Mouse (Mus musculus) liver, embryonic 12.5 days (tissue): ENCODE measurements around the gene Ivd. TPM values are rescaled to one million over a fixed set of nuclear protein-coding genes. Genes with fewer than 3 reads are reported as not detected.

ENCODE experiments used
- ATAC-seq: fragments of 200-750 bp; cut with Nextera tagmentation; 2 replicates; pipeline ENCODE4 v1.8.0; 2017; ENCODE audit warnings: moderate number of reproducible peaks, mild to moderate bottlenecking, moderate library complexity
- H3K27ac ChIP-seq: fragments of 300-500 bp; sonication (generic); 2 replicates; pipeline ENCODE4 v1.5.1; 2016; ENCODE audit warnings: mild to moderate bottlenecking
- H3K27me3 ChIP-seq: fragments of 300-500 bp; sonication (generic); replicated peaks from 2 replicates; pipeline ENCODE4 v1.6.1; 2016; ENCODE audit warnings: mild to moderate bottlenecking, moderate library complexity
- H3K36me3 ChIP-seq: fragments of 300-500 bp; sonication (generic); 2 replicates; pipeline ENCODE4 v1.6.1; 2016; ENCODE audit warnings: mild to moderate bottlenecking, moderate library complexity
- H3K4me1 ChIP-seq: fragments of 300-500 bp; sonication (generic); 2 replicates; pipeline ENCODE4 v1.6.1; 2016
- H3K4me2 ChIP-seq: fragments of 300-500 bp; sonication (generic); 2 replicates; pipeline ENCODE4 v1.6.1; 2016; ENCODE audit warnings: mild to moderate bottlenecking, moderate library complexity
- H3K4me3 ChIP-seq: fragments of 300-500 bp; sonication (generic); 2 replicates; pipeline ENCODE4 v1.5.1; 2016; ENCODE audit warnings: mild to moderate bottlenecking, moderate library complexity
- H3K9ac ChIP-seq: fragments of 300-500 bp; sonication (generic); 2 replicates; pipeline ENCODE4 v1.6.1; 2016; ENCODE audit warnings: mild to moderate bottlenecking, moderate library complexity
- H3K9me3 ChIP-seq: fragments of 300-500 bp; sonication (generic); replicated peaks from 2 replicates; pipeline ENCODE4 v1.6.1; 2016; ENCODE audit warnings: mild to moderate bottlenecking, moderate library complexity
- WGBS: fragments of 180-500 bp; shearing (Covaris S2); methylation state at CpG from one replicate; pipeline ENCODE4 v1.1.7; 2016; ENCODE audit not compliant: insufficient replicate concordance; 5-methylcytosine and 5-hydroxymethylcytosine counted together
- polyA plus RNA-seq: library from polyadenylated mRNA; unstranded; fragments of >200 nt; fragmentation: Nextera tagmentation; extraction: Ambion mirVana; gene quantifications from 2 replicates; pipeline ENCODE4 v1.2.1, GENCODE M21; 2016

Gene Ivd
- polyA plus RNA-seq, 1 experiment from 2014 or later, result 30.8 TPM

DNA sequence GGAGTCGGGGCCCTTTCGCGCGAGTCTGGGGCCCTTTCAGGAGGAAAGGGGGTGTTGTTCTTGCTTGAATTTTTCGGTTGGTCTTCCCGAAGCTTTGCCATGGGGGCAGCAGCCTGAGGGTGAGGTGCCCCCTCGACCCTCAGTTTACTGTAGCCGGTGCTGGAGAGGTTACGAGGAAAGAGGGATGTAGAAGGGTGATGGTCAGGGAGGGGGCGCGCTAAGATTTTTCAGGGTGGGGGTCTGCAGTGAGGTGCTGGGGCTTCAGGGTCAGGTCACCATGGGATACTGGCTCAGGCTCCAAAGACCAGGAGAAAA, 39.0 kb downstream of the Ivd start:
- Histone ChIP-seq H3K9me3 (no peaks in the 10 kb centered on the region), H3K36me3 (no peaks in the 10 kb centered on the region), H3K27ac (no peak overlapping the region), H3K4me2 (peak overlapping the region; percentile 100), H3K4me1 (peaks cover 82% of the 10 kb centered on the region), H3K4me3 (peak overlapping the region; percentile 92), H3K27me3 (peaks cover 52% of the 10 kb centered on the region), H3K9ac (peak overlapping the region; percentile 97)
- no peak for ATAC-seq
- WGBS, result under 1% methylated on average over 11 of the region's 11 CpGs

DNA sequence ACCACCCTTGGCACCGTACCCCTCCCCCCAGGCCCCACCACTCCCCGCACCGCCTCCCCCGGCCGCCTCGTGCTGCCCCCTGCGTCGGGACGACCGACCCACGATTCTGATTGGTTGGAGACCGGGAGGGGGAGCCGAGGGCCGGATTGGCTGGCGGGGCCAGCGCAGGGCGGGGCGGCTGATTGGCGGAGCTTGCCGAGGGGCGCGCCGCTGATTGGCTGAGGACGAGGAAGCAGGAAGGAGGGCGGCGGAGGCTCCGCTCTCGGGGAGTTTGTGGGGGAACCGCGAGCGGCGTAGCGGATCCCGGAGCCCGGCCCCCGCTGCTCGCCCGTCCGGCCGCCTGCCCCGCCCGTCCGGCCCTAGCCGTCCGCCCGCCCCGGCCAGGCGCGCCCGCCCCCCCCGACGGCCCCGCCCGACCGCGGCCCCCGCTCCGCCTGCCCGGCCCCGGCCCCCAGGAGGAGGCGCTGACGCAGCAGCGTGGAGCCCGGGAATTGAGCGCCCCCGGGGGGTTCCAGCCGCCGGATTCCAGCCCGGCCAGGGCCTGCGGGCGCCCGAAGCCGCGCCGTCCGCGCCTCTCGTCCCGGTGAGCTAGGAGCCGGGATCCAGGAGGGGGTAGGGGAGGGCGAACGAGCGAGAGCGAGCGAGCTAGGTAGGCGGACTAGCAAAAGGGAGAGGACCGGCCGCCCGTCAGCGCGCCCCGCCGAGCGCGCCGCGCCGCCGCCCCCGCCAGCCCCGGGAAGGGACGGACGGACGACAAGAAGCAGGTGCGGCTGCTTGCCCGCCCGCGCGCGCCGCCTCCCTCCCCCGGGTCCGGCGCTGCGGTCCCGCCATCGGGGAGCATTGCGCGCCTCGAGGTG, 39.6 kb downstream of the Ivd start:
- peak; percentile 90 for ATAC-seq
- Histone ChIP-seq H3K4me3 (peak overlapping the region; percentile 92), H3K27ac (peak overlapping the region; percentile 92), H3K4me1 (peaks cover 82% of the 10 kb centered on the region), H3K9ac (peak overlapping the region; percentile 97), H3K9me3 (no peaks in the 10 kb centered on the region), H3K4me2 (peak overlapping the region; percentile 100), H3K27me3 (peaks cover 46% of the 10 kb centered on the region), H3K36me3 (no peaks in the 10 kb centered on the region)
- under 1% methylated on average over 104 of the region's 120 CpGs for WGBS

DNA sequence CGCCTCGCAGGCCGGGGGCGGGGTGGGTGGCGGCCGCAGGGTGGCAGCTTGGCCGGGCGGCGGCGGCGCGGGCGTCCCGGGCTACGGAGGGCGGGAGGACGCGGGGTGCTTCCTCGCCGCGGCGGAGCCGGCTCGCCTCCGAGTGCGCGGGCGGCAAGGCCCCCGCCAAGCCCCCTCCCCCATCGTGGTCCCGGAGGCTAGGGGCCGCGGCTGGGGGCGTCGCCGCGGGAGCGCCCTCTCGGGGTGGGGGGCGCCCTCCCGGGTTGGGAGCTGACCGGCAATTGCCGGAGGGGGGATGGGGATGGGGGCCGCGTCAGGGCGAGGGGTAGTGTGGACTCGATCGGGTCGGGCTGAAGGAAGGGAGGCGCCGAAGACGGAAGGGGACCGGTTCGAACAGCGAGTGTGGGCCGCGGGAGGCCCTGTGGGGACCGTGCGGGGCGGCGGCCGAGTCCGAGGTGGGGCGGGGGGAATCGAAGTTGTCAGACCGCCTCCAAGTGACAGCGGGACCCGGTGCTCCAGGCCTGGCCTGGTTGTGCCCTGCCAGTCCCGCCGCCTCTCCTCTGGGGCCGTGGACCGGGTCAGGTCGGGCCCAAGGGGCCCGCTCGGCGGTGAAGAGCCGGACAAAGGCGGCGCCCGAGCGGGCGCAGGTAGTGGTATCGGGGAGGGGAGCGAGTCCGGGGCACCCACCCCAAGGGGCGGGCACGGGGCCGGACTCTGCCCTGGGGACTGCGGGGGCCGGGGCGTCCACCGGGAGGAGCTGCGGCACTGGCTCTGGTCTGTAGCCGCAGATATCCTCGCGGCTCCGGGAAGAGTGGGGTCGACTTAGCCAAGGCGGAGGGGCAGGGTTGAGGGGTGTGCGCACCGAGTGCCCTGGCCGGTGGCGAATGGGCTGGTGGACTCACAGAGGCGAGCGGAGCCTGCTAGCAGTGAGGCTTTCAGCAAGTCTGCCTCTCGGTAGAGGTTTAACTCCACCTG, 40.6 kb downstream of the Ivd start:
- H3K4me2 ChIP-seq, result peak overlapping the region; percentile 100
- ATAC-seq, result peak; percentile 23
- no peaks in the 10 kb centered on the region for H3K36me3 ChIP-seq
- H3K4me3 ChIP-seq, result peak overlapping the region; percentile 92
- peak overlapping the region; percentile 97 for H3K9ac ChIP-seq
- H3K27ac ChIP-seq, result peak overlapping the region; percentile 92
- H3K4me1 ChIP-seq, result peaks cover 83% of the 10 kb centered on the region
- H3K9me3 ChIP-seq, result no peaks in the 10 kb centered on the region
- WGBS, result under 1% methylated on average over 91 of the region's 106 CpGs
- peaks cover 37% of the 10 kb centered on the region for H3K27me3 ChIP-seq

DNA sequence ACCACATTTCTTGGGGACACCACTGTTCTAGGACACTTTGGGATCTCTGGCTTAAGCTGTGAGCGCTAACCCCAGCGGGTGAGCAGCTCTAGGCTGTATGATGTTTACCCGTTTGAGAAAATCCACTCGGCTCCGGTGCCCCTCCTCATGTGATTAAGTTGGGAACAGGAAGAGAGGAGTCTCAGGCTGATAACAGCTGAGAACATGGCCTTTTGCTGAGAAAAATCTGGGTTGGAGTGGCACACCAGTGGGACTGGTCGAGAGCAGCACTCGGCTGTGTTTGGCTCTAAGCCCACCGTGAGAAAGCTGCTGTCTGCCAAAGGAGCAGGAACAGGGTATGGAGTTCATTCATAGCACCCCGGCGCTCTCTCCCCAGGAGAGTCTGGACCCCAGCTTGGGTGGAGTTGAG, 41.6 kb downstream of the Ivd start:
- Histone ChIP-seq H3K9me3 (no peaks in the 10 kb centered on the region), H3K4me2 (peak overlapping the region; percentile 100), H3K4me1 (peaks cover 81% of the 10 kb centered on the region), H3K27me3 (peaks cover 27% of the 10 kb centered on the region), H3K27ac (no peak overlapping the region; the same call in 1 of the 2 replicates), H3K4me3 (peak overlapping the region; percentile 92), H3K9ac (peak overlapping the region; percentile 97; the same call in 1 of the 2 replicates), H3K36me3 (no peaks in the 10 kb centered on the region)
- ATAC-seq, result no peak
- 22% methylated on average over 10 of the region's 10 CpGs for WGBS

DNA sequence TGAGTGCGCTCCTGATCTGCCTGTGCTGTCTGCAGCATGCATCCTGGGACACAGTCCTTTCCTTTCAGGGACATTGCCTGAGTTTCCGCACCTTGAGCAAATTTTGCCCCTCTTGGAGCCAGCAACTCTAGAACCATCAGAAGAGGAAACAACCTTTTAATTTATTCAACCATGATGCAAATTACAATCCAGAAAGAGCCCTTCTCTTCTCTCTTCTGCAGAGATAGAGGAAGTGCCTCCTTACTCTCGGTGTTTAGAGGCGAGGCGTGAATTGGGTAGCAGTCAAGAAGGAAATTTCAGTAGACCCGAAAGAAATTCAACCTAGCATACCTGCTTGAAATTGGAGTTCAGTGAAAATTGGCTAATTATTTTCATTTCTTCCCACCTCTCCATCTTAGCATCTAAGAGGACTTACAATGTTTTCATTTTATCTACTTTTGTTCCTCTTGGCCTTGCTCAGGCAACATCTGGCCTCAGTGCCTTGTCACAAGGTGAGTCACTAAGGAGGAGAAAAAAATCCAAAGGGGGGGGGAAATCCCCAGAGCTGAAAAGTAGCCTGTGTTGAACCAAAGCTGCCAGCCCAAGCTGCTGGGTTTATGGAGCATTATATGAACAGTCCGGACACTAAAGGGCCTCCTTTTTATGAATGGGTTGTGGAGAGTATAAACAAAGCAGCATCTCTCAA, 43.8 kb downstream of the Ivd start:
- Histone ChIP-seq H3K27me3 (peaks cover 4% of the 10 kb centered on the region), H3K27ac (no peak overlapping the region), H3K9me3 (no peaks in the 10 kb centered on the region), H3K9ac (no peak overlapping the region), H3K4me3 (no peak overlapping the region), H3K36me3 (no peaks in the 10 kb centered on the region), H3K4me2 (no peak overlapping the region), H3K4me1 (peaks cover 88% of the 10 kb centered on the region)
- WGBS, result 69% methylated on average over 7 of the region's 7 CpGs
- no peak for ATAC-seq

DNA sequence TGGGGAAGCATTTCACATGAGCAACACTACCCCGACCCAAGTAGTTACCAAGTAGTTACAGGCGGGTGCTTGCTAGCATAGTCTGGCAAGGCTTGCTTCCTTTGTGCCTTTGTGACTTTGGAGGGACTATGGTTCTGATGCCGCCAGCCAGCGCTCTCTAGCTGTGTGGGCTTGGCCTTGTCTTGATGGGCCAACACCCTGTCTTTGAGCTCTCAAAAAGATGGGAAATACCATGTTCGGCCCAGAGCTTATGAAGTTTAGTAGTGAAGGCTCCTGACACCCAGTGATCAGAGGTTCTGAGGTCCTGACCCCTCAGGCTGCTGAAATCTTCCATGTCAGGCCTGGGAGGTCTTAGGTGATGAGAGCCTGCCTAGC, 44.4 kb downstream of the Ivd start:
- Histone ChIP-seq H3K9me3 (no peaks in the 10 kb centered on the region), H3K4me3 (no peak overlapping the region), H3K27ac (no peak overlapping the region), H3K4me2 (no peak overlapping the region), H3K36me3 (no peaks in the 10 kb centered on the region), H3K4me1 (peaks cover 89% of the 10 kb centered on the region), H3K9ac (no peak overlapping the region), H3K27me3 (no peaks in the 10 kb centered on the region; the same call in 1 of the 2 replicates)
- WGBS, result 80% methylated on average over 5 of the region's 5 CpGs
- no peak for ATAC-seq

DNA sequence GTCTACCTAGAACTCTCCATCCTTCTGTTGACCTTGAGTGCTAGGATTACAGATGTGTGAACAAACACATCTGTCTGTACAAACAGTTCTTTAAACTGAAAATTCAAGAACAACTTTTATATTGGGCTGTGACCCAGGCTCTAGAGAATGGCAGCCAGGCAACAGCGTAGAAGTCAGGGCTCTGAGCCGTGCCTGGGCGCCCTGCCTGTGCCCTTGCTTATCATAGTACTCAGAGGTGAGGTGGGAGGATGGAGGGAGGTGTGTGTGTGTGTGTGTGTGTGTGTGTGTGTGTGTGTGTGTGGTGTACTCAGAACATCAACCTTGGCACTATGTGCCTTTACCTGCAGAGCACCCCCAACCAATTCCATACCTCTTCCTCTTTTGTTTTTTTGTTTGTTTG, 46.0 kb downstream of the Ivd start:
- 70% methylated on average over 3 of the region's 3 CpGs for WGBS
- Histone ChIP-seq H3K9ac (no peak overlapping the region), H3K27ac (no peak overlapping the region), H3K4me3 (no peak overlapping the region), H3K4me1 (peaks cover 92% of the 10 kb centered on the region), H3K4me2 (no peak overlapping the region), H3K9me3 (no peaks in the 10 kb centered on the region), H3K36me3 (no peaks in the 10 kb centered on the region), H3K27me3 (no peaks in the 10 kb centered on the region; the same call in 1 of the 2 replicates)
- ATAC-seq, result no peak

DNA sequence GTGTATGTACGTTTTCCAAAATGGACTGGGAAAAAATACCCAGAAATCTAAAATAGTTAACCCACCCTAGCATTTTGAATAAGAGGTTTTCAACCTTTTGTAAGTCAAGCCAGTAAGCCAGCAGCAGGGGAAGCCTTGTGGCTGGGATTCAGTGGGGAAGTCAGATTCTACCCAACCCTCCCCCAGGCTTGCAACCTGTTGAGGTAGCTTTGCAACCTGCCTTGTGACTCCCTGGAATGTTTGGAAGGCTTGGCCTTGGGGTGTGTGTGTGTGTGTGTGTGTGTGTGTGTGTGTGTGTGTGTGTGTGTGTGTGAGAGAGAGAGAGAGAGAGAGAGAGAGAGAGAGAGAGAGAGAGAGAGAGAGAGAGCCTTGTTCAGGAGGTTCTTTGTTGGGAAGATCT, 47.4 kb downstream of the Ivd start:
- Histone ChIP-seq H3K36me3 (no peaks in the 10 kb centered on the region), H3K27me3 (no peaks in the 10 kb centered on the region; the same call in 1 of the 2 replicates), H3K4me1 (peaks cover 92% of the 10 kb centered on the region), H3K4me3 (no peak overlapping the region), H3K27ac (no peak overlapping the region), H3K9me3 (no peaks in the 10 kb centered on the region), H3K4me2 (no peak overlapping the region), H3K9ac (no peak overlapping the region)
- 68% methylated on average over 1 of the region's 1 CpGs for WGBS
- no peak for ATAC-seq

DNA sequence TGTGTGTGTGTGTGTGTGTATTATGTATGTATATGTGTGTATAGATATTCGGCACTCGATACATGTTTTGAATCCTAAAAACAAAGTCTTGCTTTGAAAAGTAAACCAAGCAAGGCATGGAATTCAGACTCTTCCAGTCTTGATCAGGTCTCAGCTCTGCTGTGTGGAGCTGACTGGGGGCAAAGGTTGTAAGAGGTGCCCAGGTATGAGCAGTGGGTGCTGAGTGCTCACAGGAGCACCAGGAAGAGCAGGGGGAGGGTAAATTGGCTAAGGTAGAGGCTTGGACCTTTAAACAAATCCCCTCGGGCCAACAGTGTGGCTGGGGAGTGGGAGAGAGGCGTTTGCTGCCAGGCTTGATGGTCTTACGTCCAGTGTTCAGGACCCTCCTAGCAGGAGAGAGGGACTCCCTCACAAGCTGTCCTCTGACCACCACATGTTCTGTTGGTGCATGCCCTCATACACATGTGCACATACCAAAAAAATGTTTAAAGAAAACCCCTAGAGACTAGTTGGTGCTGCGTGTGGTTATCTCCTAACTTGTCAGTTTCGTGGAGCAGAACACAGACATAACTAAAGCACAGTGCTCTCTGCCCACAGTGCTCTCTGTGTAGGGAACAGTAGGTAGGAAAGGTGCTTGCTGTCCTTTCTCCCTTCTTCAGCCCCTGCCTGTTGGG, 49.0 kb downstream of the Ivd start:
- Histone ChIP-seq H3K36me3 (peaks cover 1% of the 10 kb centered on the region), H3K9me3 (no peaks in the 10 kb centered on the region), H3K27me3 (no peaks in the 10 kb centered on the region), H3K4me1 (peaks cover 83% of the 10 kb centered on the region), H3K27ac (peak overlapping the region; percentile 2; the same call in 1 of the 2 replicates), H3K4me3 (no peak overlapping the region), H3K4me2 (no peak overlapping the region), H3K9ac (no peak overlapping the region)
- ATAC-seq, result no peak
- WGBS, result 70% methylated on average over 7 of the region's 7 CpGs

DNA sequence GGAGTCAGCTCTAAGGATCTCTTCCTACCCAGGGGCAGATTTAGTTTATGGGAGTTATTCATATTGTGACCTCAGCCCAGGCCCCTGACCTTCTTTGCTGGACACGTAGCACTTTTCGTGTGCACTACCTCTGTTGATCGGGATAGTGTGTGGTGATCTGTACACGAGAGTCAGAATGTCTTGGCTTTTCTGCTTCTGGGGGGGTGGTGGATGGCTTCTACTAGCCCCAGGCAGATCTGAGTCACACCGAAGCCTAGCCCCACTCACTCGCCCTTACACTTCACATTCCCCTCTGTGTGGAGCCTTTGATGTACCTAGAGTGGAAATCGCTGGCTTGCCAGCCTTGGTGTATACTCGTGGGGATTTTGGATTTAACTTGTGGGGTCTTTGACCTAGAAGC, 51.0 kb downstream of the Ivd start:
- Histone ChIP-seq H3K36me3 (peaks cover 21% of the 10 kb centered on the region), H3K9ac (no peak overlapping the region), H3K4me1 (peaks cover 64% of the 10 kb centered on the region), H3K27ac (no peak overlapping the region), H3K9me3 (no peaks in the 10 kb centered on the region), H3K27me3 (no peaks in the 10 kb centered on the region), H3K4me2 (no peak overlapping the region), H3K4me3 (no peak overlapping the region)
- WGBS, result 74% methylated on average over 8 of the region's 8 CpGs
- no peak for ATAC-seq
